8 mouse cellular contexts compared by ENCODE assay signal in the genomic region with DNA sequence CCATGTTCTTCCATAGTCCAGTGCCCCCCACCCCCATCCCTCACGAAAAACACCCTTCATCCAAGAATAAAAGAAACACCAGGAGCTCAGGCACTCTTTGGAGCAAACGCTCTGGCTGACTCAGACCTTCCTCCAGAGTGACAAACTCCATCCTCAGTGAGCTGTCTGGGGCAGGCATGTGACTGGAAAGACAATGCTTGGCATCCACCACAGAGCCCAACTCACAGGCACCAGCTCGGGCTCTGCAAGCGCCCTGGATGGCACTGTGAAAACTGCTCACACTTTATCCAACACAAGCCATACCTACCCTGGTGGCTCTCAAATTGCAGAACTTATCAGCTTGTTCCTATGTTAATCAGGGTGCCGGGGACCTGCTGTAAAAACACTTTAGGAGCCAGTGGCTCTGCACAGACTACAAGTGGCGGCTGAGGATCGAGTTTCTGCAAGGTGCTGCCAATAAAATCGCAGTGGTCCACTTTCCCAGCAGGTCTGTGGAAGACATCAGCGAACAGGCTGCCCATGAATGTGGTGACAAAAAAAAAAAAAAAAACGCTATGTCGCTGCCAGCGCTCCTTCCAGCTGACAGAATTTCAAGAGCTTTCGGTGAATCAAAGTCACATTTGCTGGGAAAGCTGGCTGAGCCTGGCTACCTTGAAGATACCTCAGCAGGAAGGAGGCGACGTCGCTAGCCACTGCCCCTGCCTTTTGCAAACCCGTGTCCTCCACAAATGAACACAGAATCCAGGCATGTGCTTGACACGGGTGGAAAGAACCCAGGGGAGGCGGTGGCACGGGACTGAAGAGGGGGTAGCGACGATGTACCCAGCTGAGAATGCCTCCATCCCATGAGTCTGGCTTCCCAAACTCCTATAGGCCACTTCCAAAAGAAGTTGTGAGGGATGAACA. TPM values are rescaled to one million over a fixed set of nuclear protein-coding genes. Genes with fewer than 3 reads are reported as not detected.
DNase-seq lines count a peak whose midpoint lies in the region; ATAC-seq lines count a peak whose summit lies in the region.
"Had no signal": no experiment of that assay in that cellular context is flagged by ENCODE, and none has a peak within 500 bp of the region (broad histone marks: within the 10 kb centered on the region; RNA-seq: fewer than 3 reads in every experiment).

No protein-coding gene starts in this region.

- H3K36me3 ChIP-seq in midbrain, embryonic 15.5 days (replicated peaks), result no peaks in the 10 kb centered on the region

- H3K27ac ChIP-seq in midbrain, embryonic 15.5 days, result peak overlapping the region; percentile 67

- ATAC-seq in midbrain, embryonic 15.5 days (replicated peaks), result no peak

- no peaks in the 10 kb centered on the region for H3K9me3 ChIP-seq in midbrain, embryonic 15.5 days

- H3K9ac ChIP-seq in midbrain, embryonic 15.5 days, result no peak overlapping the region

- intact Hi-C loops in left cerebral cortex, postnatal 36 days (cut with DNase I), result loop anchor here (5.0 kb wide), 1 partner anchor 41 kb away; no protein-coding TSS in a partner anchor
- intact Hi-C loops in left cerebral cortex, postnatal 4 days (cut with DNase I), result no loop called here
- intact Hi-C loops in heart, postnatal 10 days (cut with DNase I), result no loop called here

- WGBS in midbrain, embryonic 15.5 days, result 24% methylated on average over 22 of the region's 22 CpGs

- H3K4me1 ChIP-seq in midbrain, embryonic 15.5 days, result peaks cover 58% of the 10 kb centered on the region

- no peak overlapping the region for H3K4me3 ChIP-seq in midbrain, embryonic 15.5 days

- 0 out of 2 replicates have a peak overlapping the region, but pooled peaks have one; percentile 6 for H3K4me2 ChIP-seq in midbrain, embryonic 15.5 days

- no peaks in the 10 kb centered on the region for H3K27me3 ChIP-seq in midbrain, embryonic 15.5 days (replicated peaks)

- DNase-seq in left cerebral cortex, postnatal 36 days (ENCODE audit: low spot score in 2 of 2), result peak; percentile 59 to 63
- no peak for DNase-seq in left cerebral cortex, postnatal 4 days
- DNase-seq in fibroblast of lung, adult 2 months (ENCODE audit: low read depth), result peak; percentile 36
- peak; percentile 42 to 43 for DNase-seq in heart, postnatal 10 days
- no peak for DNase-seq in urinary bladder, adult 18-20 months (ENCODE audit: low spot score in 2 of 2)
- DNase-seq in kidney, postnatal 4 days, result no peak
- DNase-seq: cerebellum, postnatal 36 days had no signal

RNA-seq across cellular contexts. Expression of a gene that starts 45.6 kb away (rescaled TPM):
- total RNA-seq in left cerebral cortex, postnatal 36 days (2021), result 100 to 1,000 TPM; 104 to 114 TPM
- total RNA-seq in left cerebral cortex, postnatal 4 days (2021), result 10 to 100 TPM; 56.7 to 56.9 TPM
- total RNA-seq in heart, postnatal 10 days (2021), result 10 to 100 TPM; 12.1 to 17.7 TPM
- polyA plus RNA-seq in midbrain, embryonic 15.5 days (2015; fragmentation: Nextera tagmentation; extraction: Ambion mirVana), result 20.6 and 22.0 TPM in 2 replicates

Comparison
In these comparisons a context has a peak if more than half of its experiments do, and no peak if none do; other contexts are left out.
1. DNase-seq: peak in left cerebral cortex, postnatal 36 days (2 of 2), fibroblast of lung, adult 2 months (single experiment) and heart, postnatal 10 days (2 of 2); none in left cerebral cortex, postnatal 4 days (single experiment), urinary bladder, adult 18-20 months (0 of 2) and kidney, postnatal 4 days (0 of 2).